Mouse (Mus musculus) liver, adult 2 months (tissue): ENCODE data around the gene Mipep. TPM values are rescaled to one million over a fixed set of nuclear protein-coding genes. Genes with fewer than 3 reads are reported as not detected.

Experiments
- DNase-seq: peaks from one replicate; pipeline ENCODE4 v3.0.0-alpha.2; 2011; ENCODE audit warnings: low read depth, low spot score; ENCODE audit errors: extremely low read depth
- H3K27ac ChIP-seq: fragments of 200-500 bp; replicated peaks from 2 replicates; pipeline ENCODE4 v1.5.1; 2012; ENCODE audit warnings: low read depth, mild to moderate bottlenecking, control low read depth, inconsistent platforms, low read length; ENCODE audit not compliant: insufficient read depth
- H3K27me3 ChIP-seq: fragments of 200-500 bp; 2 replicates; pipeline ENCODE4 v1.6.1; 2012; ENCODE audit warnings: mild to moderate bottlenecking, moderate library complexity, low read length, inconsistent platforms; ENCODE audit not compliant: control insufficient read depth, insufficient read depth
- H3K36me3 ChIP-seq: fragments of 200-500 bp; 2 replicates; pipeline ENCODE4 v1.6.1; 2012; ENCODE audit warnings: low read length, inconsistent platforms; ENCODE audit not compliant: control insufficient read depth, insufficient read depth
- H3K4me1 ChIP-seq: fragments of 200-500 bp; 2 replicates; pipeline ENCODE4 v1.6.1; 2011; ENCODE audit warnings: low read length; ENCODE audit not compliant: control insufficient read depth, insufficient read depth
- H3K4me3 ChIP-seq: fragments of 200-500 bp; 2 replicates; pipeline ENCODE4 v1.5.1; 2011; ENCODE audit warnings: low read depth, mild to moderate bottlenecking, control low read depth, low read length, moderate library complexity; ENCODE audit not compliant: insufficient read depth
- H3K79me2 ChIP-seq: fragments of 200-500 bp; 2 replicates; pipeline ENCODE4 v1.6.1; 2012; ENCODE audit warnings: inconsistent platforms, mild to moderate bottlenecking, low read length, moderate library complexity; ENCODE audit not compliant: control insufficient read depth, insufficient read depth
- H3K9ac ChIP-seq: fragments of 200-500 bp; 2 replicates; pipeline ENCODE4 v1.6.1; 2012; ENCODE audit warnings: low read depth, mild to moderate bottlenecking, control low read depth, inconsistent platforms, low read length
- CTCF ChIP-seq: fragments of 200-500 bp; IDR thresholded peaks from 2 replicates; pipeline ENCODE4 v1.5.1; 2011; ENCODE audit warnings: low read depth, low read length, control low read depth
- POLR2A ChIP-seq: fragments of 200-500 bp; IDR thresholded peaks from 2 replicates; pipeline ENCODE4 v1.6.1; 2011; ENCODE audit warnings: low read length, control low read depth; ENCODE audit not compliant: insufficient read depth; ENCODE audit errors: extremely low read depth
- WGBS: fragments of 180-500 bp; shearing (Covaris S2); methylation state at CpG from one replicate; pipeline ENCODE4 v1.1.7; 2018; 5-methylcytosine and 5-hydroxymethylcytosine counted together
- polyA plus RNA-seq: library from polyadenylated mRNA; depleted of rRNA; stranded (reverse); fragments of >200 nt; gene quantifications from 2 replicates; pipeline ENCODE4 v1.2.3, GENCODE M21; 2012
- total RNA-seq: library from RNA; depleted of rRNA; stranded (reverse); fragments of >200 nt; gene quantifications from 2 replicates; pipeline ENCODE4 v1.2.3, GENCODE M21; 2014

The Mipep gene
- total and polyA plus RNA-seq, 2 experiments = 13.9 to 30.1 TPM

GRCm38 (mm10) chr14:60777485-60777919, 6.9 kb upstream of the Mipep start:
- Histone ChIP-seq H3K9ac (no peak overlapping the region), H3K27me3 (no peaks in the 10 kb centered on the region), H3K27ac (no peak overlapping the region), H3K79me2 (no peaks in the 10 kb centered on the region), H3K36me3 (no peaks in the 10 kb centered on the region), H3K4me3 (no peak overlapping the region), H3K4me1 (no peaks in the 10 kb centered on the region)
- TF ChIP-seq CTCF (no peak), POLR2A (no peak)
- no peak for DNase-seq
- WGBS = 88% methylated on average over 5 of the region's 5 CpGs

- TF ChIP-seq POLR2A = no peak
- TF ChIP-seq CTCF = no peak
- H3K79me2 ChIP-seq = no peaks in the 10 kb centered on the region
- WGBS = 94% methylated on average over 7 of the region's 7 CpGs
- no peak overlapping the region for H3K4me3 ChIP-seq
- H3K36me3 ChIP-seq = no peaks in the 10 kb centered on the region
- H3K27me3 ChIP-seq = no peaks in the 10 kb centered on the region
- DNase-seq = no peak
- H3K27ac ChIP-seq = no peak overlapping the region
- H3K4me1 ChIP-seq = no peaks in the 10 kb centered on the region
- H3K9ac ChIP-seq = no peak overlapping the region
Observed at GRCm38 (mm10) chr14:60779198-60779597, 5.2 kb upstream of the Mipep start.

- no peak for DNase-seq
- no peaks in the 10 kb centered on the region for H3K36me3 ChIP-seq
- H3K27ac ChIP-seq = no peak overlapping the region
- H3K4me1 ChIP-seq = 0 out of 2 replicates have a peak, but pooled peaks cover 2% of the 10 kb centered on the region
- TF ChIP-seq CTCF (no peak), POLR2A (no peak)
- H3K4me3 ChIP-seq = no peak overlapping the region
- no peaks in the 10 kb centered on the region for H3K79me2 ChIP-seq
- H3K9ac ChIP-seq = no peak overlapping the region
- 41% methylated on average over 7 of the region's 7 CpGs for WGBS
- no peaks in the 10 kb centered on the region for H3K27me3 ChIP-seq
Observed at GRCm38 (mm10) chr14:60782121-60782656, 2.2 kb upstream of the Mipep start.

- no peak for TF ChIP-seq CTCF
- no peak for TF ChIP-seq POLR2A
- Histone ChIP-seq H3K4me3 (no peak overlapping the region), H3K4me1 (0 out of 2 replicates have a peak, but pooled peaks cover 2% of the 10 kb centered on the region), H3K27me3 (no peaks in the 10 kb centered on the region), H3K9ac (no peak overlapping the region), H3K79me2 (no peaks in the 10 kb centered on the region), H3K36me3 (peaks cover 2% of the 10 kb centered on the region; the same call in 1 of the 2 replicates), H3K27ac (no peak overlapping the region)
- WGBS = 58% methylated on average over 8 of the region's 8 CpGs
- DNase-seq = no peak
Observed at GRCm38 (mm10) chr14:60783196-60783595, 1.2 kb upstream of the Mipep start.

- H3K4me1 ChIP-seq = no peaks in the 10 kb centered on the region
- DNase-seq = peak; percentile 33
- H3K36me3 ChIP-seq = peaks cover 8% of the 10 kb centered on the region
- 41% methylated on average over 3 of the region's 3 CpGs for WGBS
- no peaks in the 10 kb centered on the region for H3K27me3 ChIP-seq
- no peak overlapping the region for H3K9ac ChIP-seq
- TF ChIP-seq POLR2A (no peak), CTCF (peak; percentile 74)
- no peaks in the 10 kb centered on the region for H3K79me2 ChIP-seq
- no peak overlapping the region for H3K4me3 ChIP-seq
- no peak overlapping the region for H3K27ac ChIP-seq
Observed at GRCm38 (mm10) chr14:60790103-60790502, 5.7 kb downstream of the Mipep start.

GRCm38 (mm10) chr14:60796600-60797322, 12.4 kb downstream of the Mipep start:
- H3K36me3 ChIP-seq = no peaks in the 10 kb centered on the region
- H3K79me2 ChIP-seq = no peaks in the 10 kb centered on the region
- peak overlapping the region; percentile 1 for H3K27ac ChIP-seq
- 28% methylated on average over 4 of the region's 4 CpGs for WGBS
- TF ChIP-seq POLR2A (no peak), CTCF (no peak)
- no peak overlapping the region for H3K4me3 ChIP-seq
- H3K27me3 ChIP-seq = no peaks in the 10 kb centered on the region
- peaks cover 2% of the 10 kb centered on the region for H3K4me1 ChIP-seq
- DNase-seq = peak; percentile 96
- no peak overlapping the region for H3K9ac ChIP-seq
